Mouse (Mus musculus) spleen, adult 2 months (tissue): ENCODE data around the gene Ndfip2.

Source experiments
- CTCF ChIP-seq: fragments of 200-500 bp; IDR thresholded peaks from 2 replicates; pipeline ENCODE4 v1.5.1; 2011; ENCODE audit warnings: mild to moderate bottlenecking, inconsistent platforms; ENCODE audit not compliant: insufficient read depth, insufficient read length, insufficient replicate concordance; ENCODE audit errors: extremely low read depth
- POLR2A ChIP-seq: fragments of 200-500 bp; IDR thresholded peaks from 2 replicates; pipeline ENCODE4 v1.6.1; 2011; ENCODE audit warnings: low read depth, low read length, inconsistent platforms

- TF ChIP-seq POLR2A (no peak), CTCF (no peak)
These were observed 20.6 kb upstream of the Ndfip2 start for GRCm38 (mm10) chr14:105237736-105238135.
